Mouse (Mus musculus) common myeloid progenitor, adult 5-6 weeks (primary cell): Measurements from ENCODE around the gene Gm20532. TPM values are rescaled to one million over a fixed set of nuclear protein-coding genes. Genes with fewer than 3 reads are reported as not detected.

Source experiments
- total RNA-seq: library from RNA; stranded (forward); fragments of 200-1000, 187-1606 nt; gene quantifications from 2 replicates; pipeline ENCODE4 v1.2.3, GENCODE M21; 2017

Gene Gm20532
- total RNA-seq, 1 experiment from 2014 or later = not detected

Other genes with a start within 250 kb of the Gm20532 start
- 7.1 and 9.1 TPM in 2 replicates for gene Dnlz, start 234.5 kb upstream of the Gm20532 start, total RNA-seq
- 41.9 and 46.4 TPM in 2 replicates for gene Card9, start 225.7 kb upstream of the Gm20532 start, total RNA-seq
- gene Snapc4, start 206.0 kb upstream of the Gm20532 start, total RNA-seq = 45.1 TPM in 2 replicates
- 32.6 and 33.2 TPM in 2 replicates for gene Entr1, start 197.3 kb upstream of the Gm20532 start, total RNA-seq
- 66.4 and 72.9 TPM in 2 replicates for gene Pmpca, start 197.3 kb upstream of the Gm20532 start, total RNA-seq
- 8.5 and 15.6 TPM in 2 replicates for gene Inpp5e, start 177.4 kb upstream of the Gm20532 start, total RNA-seq
- gene Sec16a, start 141.4 kb upstream of the Gm20532 start, total RNA-seq = 20.1 and 44.2 TPM in 2 replicates
- gene Notch1, start 70.0 kb upstream of the Gm20532 start, total RNA-seq = 6.5 and 13.7 TPM in 2 replicates
- 54.9 and 57.0 TPM in 2 replicates for gene Egfl7, start 6.6 kb upstream of the Gm20532 start, total RNA-seq
- gene Agpat2, start 17.8 kb downstream of the Gm20532 start, total RNA-seq = 32.2 and 38.7 TPM in 2 replicates
- 17.5 and 19.9 TPM in 2 replicates for gene Fam69b, start 41.8 kb downstream of the Gm20532 start, total RNA-seq
- gene Lcn4, start 84.6 kb downstream of the Gm20532 start, total RNA-seq = not detected in 2 replicates